Mouse (Mus musculus) lung, embryonic 14.5 days (tissue): ENCODE results near the gene Tinagl1. TPM values are rescaled to one million over a fixed set of nuclear protein-coding genes. Genes with fewer than 3 reads are reported as not detected.

Experiments
- ATAC-seq: fragments of 200-750 bp; cut with Nextera tagmentation; 2 replicates; pipeline ENCODE4 v1.8.0; 2017; ENCODE audit warnings: mild to moderate bottlenecking, moderate TSS enrichment, moderate library complexity; ENCODE audit not compliant: insufficient read depth
- DNase-seq: peaks from one replicate; pipeline ENCODE4 v3.0.0-alpha.2; 2015
- H3K27ac ChIP-seq: fragments of 300-500 bp; sonication (generic); 2 replicates; pipeline ENCODE4 v1.5.1; 2014; ENCODE audit warnings: low read depth, mild to moderate bottlenecking, moderate library complexity
- H3K27me3 ChIP-seq: fragments of 300-500 bp; sonication (generic); 2 replicates; pipeline ENCODE4 v1.6.1; 2014; ENCODE audit warnings: low read length, control low read depth; ENCODE audit not compliant: insufficient read depth
- H3K36me3 ChIP-seq: fragments of 300-500 bp; sonication (generic); 2 replicates; pipeline ENCODE4 v1.6.1; 2014; ENCODE audit warnings: control low read depth; ENCODE audit not compliant: insufficient read depth
- H3K4me1 ChIP-seq: fragments of 300-500 bp; sonication (generic); 2 replicates; pipeline ENCODE4 v1.6.1; 2014; ENCODE audit warnings: antibody characterized with exemption, control low read depth; ENCODE audit not compliant: insufficient read depth
- H3K4me2 ChIP-seq: fragments of 300-500 bp; sonication (generic); 2 replicates; pipeline ENCODE4 v1.6.1; 2014; ENCODE audit warnings: mild to moderate bottlenecking
- H3K4me3 ChIP-seq: fragments of 300-500 bp; sonication (generic); 2 replicates; pipeline ENCODE4 v1.5.1; 2014; ENCODE audit warnings: low read depth, low read length
- H3K9ac ChIP-seq: fragments of 300-500 bp; sonication (generic); 2 replicates; pipeline ENCODE4 v1.6.1; 2014
- H3K9me3 ChIP-seq: fragments of 300-500 bp; sonication (generic); 2 replicates; pipeline ENCODE4 v1.6.1; 2016; ENCODE audit warnings: low read depth, low read length, control low read depth
- CTCF ChIP-seq: IDR thresholded peaks from 2 replicates; pipeline ENCODE4 v1.5.1; 2016; ENCODE audit warnings: antibody characterized with exemption, low read depth
- WGBS: fragments of 180-500 bp; shearing (Covaris S2); extraction: QIAGEN DNeasy Blood & Tissue Kit; methylation state at CpG from one replicate; pipeline ENCODE4 v1.1.7; 2014; 5-methylcytosine and 5-hydroxymethylcytosine counted together
- polyA plus RNA-seq: library from polyadenylated mRNA; unstranded; fragments of >200 nt; fragmentation: Nextera tagmentation; extraction: Ambion mirVana; gene quantifications from 2 replicates; pipeline ENCODE4 v1.2.1, GENCODE M21; 2014

The Tinagl1 gene
- 29.6 and 30.3 TPM in 2 replicates for polyA plus RNA-seq

- peak; percentile 62 for DNase-seq
- Histone ChIP-seq H3K9ac (peak within 1 kb of the TSS; percentile 27), H3K36me3 (no peaks in the 10 kb centered on the region), H3K27me3 (peaks cover 8% of the 10 kb centered on the region; the same call in 1 of the 2 replicates), H3K4me2 (peak within 1 kb of the TSS; percentile 59), H3K4me1 (peaks cover 38% of the 10 kb centered on the region; the same call in 1 of the 2 replicates), H3K27ac (peak within 1 kb of the TSS; percentile 51), H3K4me3 (peak within 1 kb of the TSS; percentile 28), H3K9me3 (no peaks in the 10 kb centered on the region)
- no peak for TF ChIP-seq CTCF
- 2% methylated on average over 14 of the region's 14 CpGs for WGBS
- ATAC-seq = peak; percentile 45
Observed at GRCm38 (mm10) chr4:130175072-130175711, at the start of gene Tinagl1. Tinagl1 (minus strand) TSS chr4:130175122.

DNA sequence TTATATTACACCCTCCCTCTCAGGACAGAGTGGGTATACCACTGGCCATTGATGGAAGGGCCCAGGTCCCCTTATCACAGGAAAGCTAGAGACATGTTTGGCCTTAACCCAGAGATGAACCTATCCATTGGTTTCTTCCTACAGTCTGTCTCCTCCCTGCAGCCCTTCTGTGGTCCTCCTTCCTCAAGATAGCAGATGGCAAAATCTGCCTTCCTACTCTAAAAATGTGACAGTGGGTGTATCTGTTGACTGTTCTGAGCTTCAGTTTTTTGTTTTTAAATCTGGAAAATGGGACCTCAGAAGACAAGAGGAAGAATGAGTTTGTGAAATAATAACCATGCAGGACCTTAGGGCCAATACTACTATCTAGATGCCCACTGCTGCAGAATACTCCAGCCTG lies 49.1 kb upstream of the Tinagl1 start:
- Histone ChIP-seq H3K36me3 (no peaks in the 10 kb centered on the region), H3K4me3 (no peak overlapping the region), H3K9me3 (no peaks in the 10 kb centered on the region), H3K9ac (no peak overlapping the region), H3K4me2 (no peak overlapping the region), H3K27me3 (no peaks in the 10 kb centered on the region), H3K4me1 (no peaks in the 10 kb centered on the region), H3K27ac (no peak overlapping the region)
- ATAC-seq (no peak), DNase-seq (no peak)
- TF ChIP-seq CTCF = no peak

DNA sequence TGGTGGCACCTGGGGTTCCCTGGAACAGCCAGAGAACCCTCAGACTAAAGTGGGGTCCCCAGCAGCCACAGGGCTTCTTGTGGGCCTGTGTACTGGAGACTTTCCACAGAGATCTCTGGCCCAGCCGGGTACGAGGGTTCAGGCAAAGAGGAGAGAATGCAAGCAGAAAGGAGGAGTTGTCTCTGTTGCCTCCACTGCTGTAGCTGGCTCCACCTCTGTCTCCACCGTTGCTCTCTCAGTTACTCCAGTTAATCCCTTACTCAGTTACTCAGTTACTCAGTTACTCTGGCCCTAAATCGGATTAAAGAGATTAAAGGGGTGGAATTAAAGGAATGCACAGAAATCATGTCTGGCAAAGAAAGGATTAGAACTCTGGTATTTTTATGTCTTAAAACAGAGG lies 47.3 kb upstream of the Tinagl1 start, which contains the start of gene Gm853:
Gene Gm853 (minus strand): TSS at position 223 of the 400 bp plus-strand sequence.
- no peaks in the 10 kb centered on the region for H3K36me3 ChIP-seq
- H3K4me2 ChIP-seq = no peak within 1 kb of the TSS
- ATAC-seq (no peak), DNase-seq (no peak)
- no peak within 1 kb of the TSS for H3K9ac ChIP-seq
- no peaks in the 10 kb centered on the region for H3K4me1 ChIP-seq
- TF ChIP-seq CTCF = no peak
- 63% methylated on average over 4 of the region's 4 CpGs for WGBS
- H3K9me3 ChIP-seq = no peaks in the 10 kb centered on the region
- H3K27ac ChIP-seq = no peak within 1 kb of the TSS
- no peaks in the 10 kb centered on the region for H3K27me3 ChIP-seq
- H3K4me3 ChIP-seq = no peak within 1 kb of the TSS

GRCm38 (mm10) chr4:130220176-130220575 lies 45.3 kb upstream of the Tinagl1 start:
- Histone ChIP-seq H3K9ac (no peak overlapping the region), H3K9me3 (no peaks in the 10 kb centered on the region), H3K4me2 (no peak overlapping the region), H3K27ac (no peak overlapping the region), H3K36me3 (no peaks in the 10 kb centered on the region), H3K4me3 (no peak overlapping the region), H3K4me1 (no peaks in the 10 kb centered on the region), H3K27me3 (no peaks in the 10 kb centered on the region)
- ATAC-seq = no peak
- no peak for TF ChIP-seq CTCF
- DNase-seq = no peak
- 77% methylated on average over 9 of the region's 9 CpGs for WGBS

- ATAC-seq (no peak), DNase-seq (no peak)
- Histone ChIP-seq H3K4me3 (no peak overlapping the region), H3K27ac (no peak overlapping the region), H3K27me3 (no peaks in the 10 kb centered on the region), H3K9me3 (no peaks in the 10 kb centered on the region), H3K4me1 (no peaks in the 10 kb centered on the region), H3K4me2 (no peak overlapping the region), H3K36me3 (no peaks in the 10 kb centered on the region), H3K9ac (no peak overlapping the region)
- TF ChIP-seq CTCF = no peak
- WGBS = 79% methylated on average over 8 of the region's 8 CpGs
Observed at GRCm38 (mm10) chr4:130215392-130215791, 40.5 kb upstream of the Tinagl1 start.

- H3K36me3 ChIP-seq = no peaks in the 10 kb centered on the region
- 54% methylated on average over 10 of the region's 10 CpGs for WGBS
- no peaks in the 10 kb centered on the region for H3K27me3 ChIP-seq
- DNase-seq (no peak), ATAC-seq (no peak)
- no peak overlapping the region for H3K9ac ChIP-seq
- no peak for TF ChIP-seq CTCF
- H3K27ac ChIP-seq = no peak overlapping the region
- H3K9me3 ChIP-seq = no peaks in the 10 kb centered on the region
- no peaks in the 10 kb centered on the region for H3K4me1 ChIP-seq
- H3K4me2 ChIP-seq = no peak overlapping the region
- no peak overlapping the region for H3K4me3 ChIP-seq
Observed at GRCm38 (mm10) chr4:130213857-130214256, 38.9 kb upstream of the Tinagl1 start.

DNA sequence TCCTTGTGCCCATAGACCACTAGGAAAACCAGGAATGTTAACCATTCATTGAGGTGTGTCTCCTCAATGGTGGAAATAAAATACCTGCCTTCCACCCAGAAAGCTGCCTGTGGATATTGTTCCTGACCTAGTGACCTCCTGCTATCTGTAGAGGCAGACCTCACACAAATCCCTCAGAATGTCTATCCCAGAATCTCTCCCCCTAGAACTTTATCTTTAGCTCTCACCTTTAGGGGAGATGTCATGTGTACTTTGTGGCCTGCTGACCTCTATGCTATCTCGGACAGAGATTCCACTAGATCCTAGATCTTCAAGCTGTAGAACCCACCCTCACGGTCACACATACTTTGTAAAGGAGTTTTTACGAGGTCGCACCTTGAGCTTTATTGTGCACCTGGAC lies 38.3 kb upstream of the Tinagl1 start:
- no peak overlapping the region for H3K27ac ChIP-seq
- H3K27me3 ChIP-seq = no peaks in the 10 kb centered on the region
- WGBS = 67% methylated on average over 4 of the region's 4 CpGs
- no peak overlapping the region for H3K4me3 ChIP-seq
- H3K9ac ChIP-seq = no peak overlapping the region
- H3K4me2 ChIP-seq = no peak overlapping the region
- no peak for TF ChIP-seq CTCF
- no peak for ATAC-seq
- H3K4me1 ChIP-seq = no peaks in the 10 kb centered on the region
- no peak for DNase-seq
- no peaks in the 10 kb centered on the region for H3K36me3 ChIP-seq
- no peaks in the 10 kb centered on the region for H3K9me3 ChIP-seq
